Mouse (Mus musculus) frontal cortex, adult 2 months (tissue): ENCODE results near the gene Zdhhc1. TPM values are rescaled to one million over a fixed set of nuclear protein-coding genes. Genes with fewer than 3 reads are reported as not detected.
A peak's percentile ranks its signal among the peaks of the same experiment; 100 is the strongest.

Source experiments
- DNase-seq, 2 experiments: peaks; one replicate each; pipeline ENCODE4 v3.0.0; 2022; ENCODE audit warnings: low spot score in 1 of 2; ENCODE audit errors: extremely low spot score in 1 of 2
- polyA plus RNA-seq: library from polyadenylated mRNA; depleted of rRNA; stranded (reverse); fragments of >200 nt; gene quantifications from 2 replicates; pipeline ENCODE4 v1.2.3, GENCODE M21; 2012; rRNA removed

The Zdhhc1 gene
- polyA plus RNA-seq: 75.3 and 75.7 TPM in 2 replicates

- DNase-seq: peak; percentile 53 to 94
Measured at GRCm38 (mm10) chr8:105496439-105497180, at the start of gene Zdhhc1. Zdhhc1 (minus strand) TSS chr8:105496902.

- peak in 1 of 2 experiments; percentile 60 for DNase-seq
Measured at GRCm38 (mm10) chr8:105545249-105545648, 48.5 kb upstream of the Zdhhc1 start.

GRCm38 (mm10) chr8:105544544-105545205, 48.0 kb upstream of the Zdhhc1 start:
- peak in 1 of 2 experiments; percentile 19 for DNase-seq

- no peak for DNase-seq
Measured at GRCm38 (mm10) chr8:105543703-105544102, 47.0 kb upstream of the Zdhhc1 start.

GRCm38 (mm10) chr8:105542808-105543207, 46.1 kb upstream of the Zdhhc1 start:
- DNase-seq: no peak

- no peak for DNase-seq
Measured at GRCm38 (mm10) chr8:105542032-105542656, 45.4 kb upstream of the Zdhhc1 start.

- DNase-seq: no peak
Measured at GRCm38 (mm10) chr8:105538940-105539339, 42.2 kb upstream of the Zdhhc1 start.

GRCm38 (mm10) chr8:105537011-105537677, 40.4 kb upstream of the Zdhhc1 start:
- no peak for DNase-seq

- peak in 1 of 2 experiments; percentile 64 for DNase-seq
Measured at GRCm38 (mm10) chr8:105536546-105536945, 39.8 kb upstream of the Zdhhc1 start.

- peak in 1 of 2 experiments; percentile 77 for DNase-seq
Measured at GRCm38 (mm10) chr8:105533892-105534329, 37.2 kb upstream of the Zdhhc1 start.

GRCm38 (mm10) chr8:105533439-105533838, 36.7 kb upstream of the Zdhhc1 start:
- no peak for DNase-seq

- DNase-seq: peak in 1 of 2 experiments; percentile 38
Measured at GRCm38 (mm10) chr8:105531774-105532173, 35.1 kb upstream of the Zdhhc1 start.

GRCm38 (mm10) chr8:105529271-105529670, 32.6 kb upstream of the Zdhhc1 start:
- DNase-seq: no peak

- DNase-seq: no peak
Measured at GRCm38 (mm10) chr8:105528206-105528605, 31.5 kb upstream of the Zdhhc1 start.

- DNase-seq: no peak
Measured at GRCm38 (mm10) chr8:105527110-105527509, 30.4 kb upstream of the Zdhhc1 start.

GRCm38 (mm10) chr8:105522890-105523289, 26.2 kb upstream of the Zdhhc1 start:
- no peak for DNase-seq

GRCm38 (mm10) chr8:105521995-105522769, 25.5 kb upstream of the Zdhhc1 start:
- no peak for DNase-seq

- DNase-seq: no peak
Measured at GRCm38 (mm10) chr8:105521061-105521460, 24.4 kb upstream of the Zdhhc1 start.

GRCm38 (mm10) chr8:105520521-105520920, 23.8 kb upstream of the Zdhhc1 start:
- DNase-seq: no peak

- no peak for DNase-seq
Measured at GRCm38 (mm10) chr8:105519591-105519990, 22.9 kb upstream of the Zdhhc1 start.
